Mouse (Mus musculus): ENCODE data around the gene Phlda1.

Phlda1 gene

DNA sequence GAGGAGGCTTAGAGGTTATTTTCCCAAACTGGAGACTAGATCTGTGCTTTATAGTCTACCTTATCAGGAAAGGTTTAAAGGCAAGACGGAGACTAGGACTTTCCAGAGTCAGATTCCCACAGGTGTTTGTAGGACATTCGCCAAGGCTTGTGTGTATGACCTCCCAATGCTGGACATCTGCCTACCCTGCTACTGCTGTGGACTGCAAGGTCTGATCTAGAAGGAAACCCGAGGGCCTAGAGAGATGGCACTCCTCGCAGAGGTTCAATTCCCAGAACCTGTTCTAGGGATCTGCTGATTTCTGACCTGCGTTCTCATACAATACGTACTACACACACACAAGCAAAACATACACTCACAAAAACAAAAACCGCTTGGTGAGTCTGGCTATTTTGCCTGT is 680 bp upstream of the Phlda1 start:
- peak; percentile 20 for DNase-seq (ENCODE audit: low read depth, low spot score)

DNA sequence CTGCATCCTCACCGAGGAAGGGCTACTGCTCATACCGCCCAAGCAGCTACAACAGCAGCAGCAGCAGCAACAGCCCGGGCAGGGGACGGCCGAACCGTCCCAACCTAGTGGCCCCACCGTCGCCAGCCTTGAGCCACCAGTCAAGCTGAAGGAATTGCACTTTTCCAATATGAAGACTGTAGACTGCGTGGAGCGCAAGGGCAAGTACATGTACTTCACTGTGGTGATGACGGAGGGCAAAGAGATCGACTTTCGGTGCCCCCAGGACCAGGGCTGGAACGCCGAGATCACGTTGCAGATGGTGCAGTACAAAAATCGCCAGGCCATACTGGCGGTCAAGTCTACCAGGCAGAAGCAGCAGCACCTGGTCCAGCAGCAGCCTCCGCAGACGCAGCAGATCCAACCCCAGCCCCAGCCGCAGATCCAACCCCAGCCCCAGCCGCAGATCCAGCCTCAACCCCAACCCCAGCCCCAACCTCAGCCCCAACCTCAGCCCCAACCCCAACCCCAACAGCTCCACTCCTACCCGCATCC is 907 bp downstream of the Phlda1 start:
- no peak for DNase-seq (ENCODE audit: low read depth, low spot score)

- peak; percentile 79 for DNase-seq (ENCODE audit: low read depth, low spot score)
Observed at GRCm38 (mm10) chr10:111507460-111508211, 1.6 kb downstream of the Phlda1 start.

DNA sequence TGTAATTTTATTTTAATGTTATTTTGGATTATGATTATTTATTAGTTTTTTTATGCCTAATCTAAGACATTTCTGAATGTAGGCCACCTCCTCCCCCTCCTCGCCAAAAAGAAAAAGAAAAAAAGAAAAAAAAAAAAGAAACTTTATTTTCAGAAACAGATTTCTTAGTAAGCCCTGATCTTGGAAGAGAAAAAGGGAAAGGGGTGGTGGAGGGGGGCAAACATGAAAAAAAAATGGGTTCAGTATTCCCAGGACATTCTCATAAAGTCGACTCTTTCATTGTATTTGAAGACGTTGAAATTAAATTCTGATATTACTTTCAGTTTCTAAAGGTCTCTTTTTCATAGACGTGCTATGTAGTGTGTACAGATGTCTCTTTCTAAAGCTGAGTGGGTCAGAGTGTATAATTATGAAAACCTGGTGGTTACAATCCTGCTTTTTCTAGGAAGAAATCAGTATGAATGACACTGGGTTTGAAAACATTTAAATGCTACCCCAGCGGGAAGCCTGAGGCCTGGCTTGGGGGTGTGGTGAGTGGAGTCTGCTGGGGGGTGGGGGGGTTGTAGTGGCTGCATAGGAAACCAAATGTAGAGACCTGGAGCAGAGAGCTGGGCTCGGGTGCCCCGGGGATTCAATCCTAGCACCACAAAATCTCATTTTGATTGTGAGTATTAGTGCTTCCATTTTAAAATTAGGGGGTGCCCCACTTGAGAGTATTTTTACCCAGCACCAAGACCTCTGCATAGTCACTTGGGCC is 2.4 kb downstream of the Phlda1 start:
- DNase-seq (ENCODE audit: low read depth, low spot score), result no peak

DNA sequence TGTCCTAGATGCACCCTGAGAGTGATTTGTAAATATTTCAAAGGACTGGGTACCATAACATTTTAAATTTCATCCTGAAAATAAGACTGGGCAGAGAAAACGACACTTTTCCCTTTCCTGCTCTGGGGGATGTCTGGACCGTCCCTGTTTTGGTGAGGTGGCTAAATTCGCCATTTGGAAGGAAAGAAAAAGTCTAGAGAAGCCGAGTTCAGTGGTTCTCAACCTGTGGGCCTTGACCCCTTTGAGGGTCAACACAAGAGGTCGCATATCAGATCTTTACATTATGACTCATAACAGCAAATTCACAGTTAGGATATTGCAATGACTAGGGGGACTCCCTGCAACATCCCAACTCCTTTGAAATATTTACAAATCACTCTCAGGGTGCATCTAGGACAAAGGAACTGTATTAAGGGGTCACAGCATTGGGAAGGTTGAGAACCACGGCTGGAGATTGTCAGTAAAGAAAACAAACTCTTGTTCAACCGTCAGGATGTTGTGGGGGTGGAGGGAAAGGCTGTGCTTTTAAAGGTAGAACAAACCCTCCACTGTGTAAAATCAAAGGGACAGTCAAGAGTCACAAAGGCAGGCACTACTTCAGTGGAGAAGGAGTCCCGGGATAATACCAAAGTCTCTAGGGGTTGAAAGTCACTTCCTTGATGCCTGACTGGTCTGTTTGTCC is 3.2 kb downstream of the Phlda1 start:
- no peak for DNase-seq (ENCODE audit: low read depth, low spot score)

DNA sequence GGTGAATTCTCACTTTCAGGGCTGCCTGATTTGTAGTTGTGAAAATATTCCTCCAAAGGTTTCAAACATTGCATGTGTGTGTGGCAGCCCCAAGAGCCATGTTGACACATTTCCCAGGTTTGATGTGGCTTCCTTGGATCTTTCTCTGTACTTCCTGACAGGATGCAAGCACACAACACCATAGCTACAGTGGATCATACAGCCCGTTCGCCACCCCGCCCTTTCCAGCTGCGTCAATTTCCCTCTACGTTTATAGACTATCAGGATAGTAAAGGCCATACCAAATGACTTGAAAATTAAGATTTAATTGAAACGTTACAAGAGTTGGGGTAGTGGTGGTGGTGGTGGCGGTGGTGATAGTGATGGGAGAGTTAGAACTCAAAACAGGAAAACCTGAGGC is 3.9 kb downstream of the Phlda1 start:
- no peak for DNase-seq (ENCODE audit: low read depth, low spot score)

DNA sequence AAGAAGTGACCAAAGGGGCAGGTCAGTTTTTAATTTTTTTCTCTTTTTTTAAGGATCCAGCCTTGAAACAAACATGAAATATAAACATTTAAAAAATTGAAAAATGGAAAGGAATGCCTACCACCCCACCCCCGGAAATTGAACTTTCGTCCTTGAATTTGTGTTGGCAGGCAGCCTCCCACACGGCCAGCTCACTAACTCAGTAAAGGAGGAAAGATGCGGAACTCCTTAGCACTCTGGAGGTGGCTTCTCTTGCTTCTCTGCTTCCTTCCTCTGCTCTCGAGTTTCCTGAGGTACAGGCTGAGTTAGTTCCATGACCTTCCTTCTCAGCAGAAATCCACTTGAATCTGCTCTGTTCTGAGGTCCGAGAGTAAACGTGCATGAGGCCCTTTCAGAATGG is 4.7 kb downstream of the Phlda1 start:
- DNase-seq (ENCODE audit: low read depth, low spot score), result no peak

GRCm38 (mm10) chr10:111512036-111512568 is 6.0 kb downstream of the Phlda1 start:
- DNase-seq (ENCODE audit: low read depth, low spot score), result no peak

DNA sequence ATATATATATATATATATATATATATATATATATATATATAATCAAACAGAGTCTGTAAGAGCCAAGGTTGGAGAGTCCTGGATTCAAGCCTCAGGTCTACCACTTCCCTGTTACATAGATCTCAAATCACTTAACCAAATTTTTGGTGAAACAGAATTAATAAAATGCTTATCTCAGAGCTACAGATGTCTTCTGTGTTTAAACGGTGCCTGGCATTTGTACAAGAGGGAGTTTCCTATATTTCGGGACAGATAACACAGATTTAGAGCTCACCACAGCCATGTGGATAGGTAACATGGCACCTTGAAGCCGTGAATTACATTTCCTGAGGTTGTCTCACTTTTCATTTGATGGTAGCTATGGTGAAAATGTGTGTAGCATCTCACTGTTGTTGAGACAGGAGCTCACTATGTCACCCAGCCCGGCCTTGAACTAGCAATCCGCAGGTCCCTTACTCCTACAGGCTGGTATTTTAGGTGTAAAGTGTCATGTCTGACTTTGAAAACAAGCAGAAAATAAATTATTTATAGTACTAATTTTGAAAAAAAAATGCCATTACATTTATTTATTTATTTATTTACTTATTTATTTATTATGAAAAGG is 8.3 kb downstream of the Phlda1 start:
- DNase-seq (ENCODE audit: low read depth, low spot score), result no peak

- no peak for DNase-seq (ENCODE audit: low read depth, low spot score)
Observed at GRCm38 (mm10) chr10:111515071-111516010, 9.3 kb downstream of the Phlda1 start.

GRCm38 (mm10) chr10:111516172-111516588 is 10.1 kb downstream of the Phlda1 start:
- peak; percentile 82 for DNase-seq (ENCODE audit: low read depth, low spot score)

DNA sequence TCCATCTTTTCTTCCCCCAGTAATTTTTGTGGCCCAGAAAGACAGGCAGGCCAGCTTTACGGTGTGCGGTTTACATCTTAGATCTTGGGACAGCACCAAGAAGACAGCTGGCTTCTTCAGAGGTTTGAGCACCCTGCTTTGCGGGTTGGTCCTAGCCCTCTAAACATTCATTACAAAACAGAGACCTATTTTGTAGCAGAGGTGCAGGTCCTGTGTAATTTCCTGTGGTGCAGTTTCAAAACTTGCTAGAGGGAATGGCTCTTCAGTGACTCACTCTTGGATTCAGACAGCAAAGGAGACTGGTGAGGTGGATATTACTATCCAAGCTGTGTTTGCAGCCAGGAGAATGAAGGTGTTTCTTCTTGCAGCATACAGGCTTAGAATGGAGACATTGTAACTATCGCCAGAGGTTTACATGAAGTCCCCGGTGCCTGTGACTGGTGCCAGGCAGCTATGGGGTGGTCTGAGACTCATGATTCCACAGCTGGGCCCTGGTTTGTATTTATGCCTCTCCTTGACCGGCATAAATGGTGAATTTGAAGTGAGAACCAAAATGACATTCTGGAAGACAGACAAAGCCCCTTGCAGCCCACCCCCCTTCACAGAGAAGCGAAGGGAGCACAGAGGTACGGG is 10.8 kb downstream of the Phlda1 start:
- DNase-seq (ENCODE audit: low read depth, low spot score), result peak; percentile 53

GRCm38 (mm10) chr10:111518350-111518749 is 12.3 kb downstream of the Phlda1 start:
- DNase-seq (ENCODE audit: low read depth, low spot score), result no peak

- no peak for DNase-seq (ENCODE audit: low read depth, low spot score)
Observed at GRCm38 (mm10) chr10:111519620-111520370, 13.7 kb downstream of the Phlda1 start.

- DNase-seq (ENCODE audit: low read depth, low spot score), result no peak
Observed at GRCm38 (mm10) chr10:111520621-111521020, 14.5 kb downstream of the Phlda1 start.

DNA sequence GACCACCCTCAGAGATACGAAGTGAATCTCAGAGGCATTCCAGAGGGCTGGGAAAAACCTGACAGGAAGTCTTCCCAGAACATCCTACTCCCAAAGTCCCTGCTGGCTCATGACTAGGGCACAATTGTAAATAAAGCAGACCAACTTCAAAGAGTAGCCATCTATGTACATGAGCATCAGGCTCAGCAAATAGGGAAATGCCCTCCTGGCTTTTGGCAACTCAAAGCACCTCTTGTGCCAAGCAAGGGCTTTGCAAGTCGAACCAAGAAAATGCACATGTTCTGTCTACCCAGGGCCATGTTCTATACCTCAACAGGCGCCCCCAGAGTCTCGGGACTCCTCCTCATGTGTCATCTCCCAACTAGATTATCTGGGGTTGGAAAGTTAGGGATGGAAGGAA is 15.6 kb downstream of the Phlda1 start:
- no peak for DNase-seq (ENCODE audit: low read depth, low spot score)

DNA sequence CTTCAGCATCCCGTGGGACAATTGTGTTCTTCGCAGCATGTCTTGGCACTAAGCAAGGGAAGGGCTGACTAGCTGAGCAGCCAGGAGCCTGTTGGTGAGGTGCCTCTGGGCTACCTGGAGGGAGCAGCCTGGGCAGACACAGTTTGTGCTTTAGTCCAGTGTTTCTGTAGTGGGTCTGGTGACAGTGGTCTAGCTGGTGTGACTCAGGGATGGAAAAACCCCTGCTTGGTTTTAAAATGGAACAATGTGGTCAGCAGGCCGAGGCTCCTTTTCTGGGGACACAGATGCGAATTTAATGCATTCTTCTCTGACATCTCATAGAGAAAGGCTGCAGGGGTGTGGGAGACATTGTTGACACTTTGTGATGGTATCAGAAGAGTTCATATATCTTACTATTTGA is 16.1 kb downstream of the Phlda1 start:
- no peak for DNase-seq (ENCODE audit: low read depth, low spot score)

GRCm38 (mm10) chr10:111523894-111524293 is 17.8 kb downstream of the Phlda1 start:
- DNase-seq (ENCODE audit: low read depth, low spot score), result no peak

- DNase-seq (ENCODE audit: low read depth, low spot score), result no peak
Observed at GRCm38 (mm10) chr10:111527057-111527456, 21.0 kb downstream of the Phlda1 start.
